Mouse (Mus musculus) testis, adult 2 months (tissue): ENCODE measurements around the gene Nfix. TPM values are rescaled to one million over a fixed set of nuclear protein-coding genes. Genes with fewer than 3 reads are reported as not detected.

Experiments
- H3K27ac ChIP-seq: fragments of 200-500 bp; 2 replicates; pipeline ENCODE4 v1.5.1; 2012; ENCODE audit warnings: low read depth, low read length; ENCODE audit not compliant: control insufficient read depth, insufficient read depth
- H3K27me3 ChIP-seq: fragments of 200-500 bp; 2 replicates; pipeline ENCODE4 v1.6.1; 2012; ENCODE audit warnings: mild to moderate bottlenecking, low read length, moderate library complexity; ENCODE audit not compliant: control insufficient read depth, insufficient read depth
- H3K36me3 ChIP-seq: fragments of 200-500 bp; 2 replicates; pipeline ENCODE4 v1.6.1; 2012; ENCODE audit warnings: mild to moderate bottlenecking, low read length; ENCODE audit not compliant: control insufficient read depth, insufficient read depth
- H3K4me1 ChIP-seq: fragments of 200-500 bp; 2 replicates; pipeline ENCODE4 v1.6.1; 2012; ENCODE audit warnings: low read length; ENCODE audit not compliant: control insufficient read depth, insufficient read depth
- H3K4me3 ChIP-seq: fragments of 200-500 bp; 2 replicates; pipeline ENCODE4 v1.5.1; 2012; ENCODE audit warnings: low read depth, mild to moderate bottlenecking, low read length, moderate library complexity, mixed read lengths; ENCODE audit not compliant: control insufficient read depth
- CTCF ChIP-seq: fragments of 200-500 bp; IDR thresholded peaks from 2 replicates; pipeline ENCODE4 v1.5.1; 2012; ENCODE audit warnings: low read depth, mild to moderate bottlenecking, inconsistent platforms, low read length, moderate library complexity; ENCODE audit not compliant: control insufficient read depth, insufficient read depth, insufficient replicate concordance
- POLR2A ChIP-seq: fragments of 200-500 bp; IDR thresholded peaks from 2 replicates; pipeline ENCODE4 v1.6.1; 2012; ENCODE audit warnings: low read depth, mild to moderate bottlenecking, inconsistent platforms, low read length, moderate library complexity; ENCODE audit not compliant: control insufficient read depth
- polyA plus RNA-seq: library from polyadenylated mRNA; depleted of rRNA; stranded (reverse); fragments of >200 nt; gene quantifications from 2 replicates; pipeline ENCODE4 v1.2.3, GENCODE M21; 2012

The Nfix gene
- polyA plus RNA-seq, 1 experiment = 5.0 TPM

DNA sequence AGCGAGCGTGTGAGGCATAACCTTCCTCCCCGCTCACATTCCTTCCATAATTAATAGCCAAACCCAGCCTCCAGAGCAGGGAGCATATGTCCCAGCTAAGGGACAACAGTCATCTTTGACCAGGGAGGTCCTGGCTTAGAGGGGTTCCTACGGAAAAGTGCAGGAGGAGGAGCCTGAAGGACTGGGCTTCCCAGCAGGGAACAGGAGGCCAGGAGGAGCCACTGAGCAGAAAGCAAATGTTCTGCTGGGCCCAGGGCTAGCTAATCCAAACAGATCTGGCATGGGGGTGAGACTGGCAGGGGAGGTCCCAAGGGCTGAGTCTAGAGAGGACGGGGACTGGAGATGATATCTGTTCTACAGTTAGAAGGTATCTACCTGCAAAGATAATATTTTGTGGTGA, 42.6 kb downstream of the Nfix start:
- TF ChIP-seq POLR2A = no peak
- TF ChIP-seq CTCF = no peak
- Histone ChIP-seq H3K36me3 (no peaks in the 10 kb centered on the region), H3K27ac (no peak overlapping the region; the same call in 1 of the 2 replicates), H3K4me1 (no peaks in the 10 kb centered on the region), H3K27me3 (no peaks in the 10 kb centered on the region), H3K4me3 (no peak overlapping the region)

DNA sequence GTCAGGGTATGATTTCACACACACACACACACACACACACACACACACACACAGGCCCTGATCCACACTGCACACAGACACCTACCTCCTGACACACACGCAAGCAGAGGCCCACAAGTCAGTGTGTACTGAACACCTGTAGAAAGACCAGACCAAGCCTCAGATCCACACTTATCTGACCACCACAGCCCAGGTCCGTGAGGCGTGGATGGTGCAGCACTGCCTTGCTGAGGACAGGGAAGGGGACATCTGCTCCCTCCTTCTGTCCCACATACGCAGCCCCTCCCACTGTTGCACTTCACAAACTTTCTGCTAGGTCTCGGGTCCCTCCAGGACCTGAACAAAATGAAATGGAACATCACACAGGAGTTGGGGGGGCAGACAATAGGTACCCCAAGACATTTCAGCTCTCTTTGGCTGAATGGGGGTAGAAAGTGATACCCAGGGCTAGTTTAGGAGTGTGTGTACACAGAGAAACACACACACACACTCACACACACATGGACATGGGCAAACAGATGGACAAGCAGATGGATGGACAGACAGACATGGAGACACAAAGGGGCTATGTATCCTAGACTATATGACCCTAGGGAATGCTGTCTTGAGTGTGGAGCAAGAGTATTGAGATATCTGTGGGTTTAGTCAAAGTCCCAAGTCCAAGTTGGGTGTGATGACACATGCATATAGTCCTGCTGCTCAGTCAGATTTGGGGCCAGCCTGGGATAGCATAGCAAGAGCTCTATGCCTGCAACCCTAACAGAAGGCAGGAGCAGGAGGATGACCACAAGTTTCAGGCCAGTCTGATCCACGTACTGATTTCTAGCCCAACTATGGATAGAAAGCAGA, 47.2 kb downstream of the Nfix start:
- Histone ChIP-seq H3K4me1 (no peaks in the 10 kb centered on the region), H3K27ac (no peak overlapping the region), H3K4me3 (no peak overlapping the region), H3K27me3 (no peaks in the 10 kb centered on the region), H3K36me3 (no peaks in the 10 kb centered on the region)
- TF ChIP-seq CTCF = no peak
- no peak for TF ChIP-seq POLR2A

DNA sequence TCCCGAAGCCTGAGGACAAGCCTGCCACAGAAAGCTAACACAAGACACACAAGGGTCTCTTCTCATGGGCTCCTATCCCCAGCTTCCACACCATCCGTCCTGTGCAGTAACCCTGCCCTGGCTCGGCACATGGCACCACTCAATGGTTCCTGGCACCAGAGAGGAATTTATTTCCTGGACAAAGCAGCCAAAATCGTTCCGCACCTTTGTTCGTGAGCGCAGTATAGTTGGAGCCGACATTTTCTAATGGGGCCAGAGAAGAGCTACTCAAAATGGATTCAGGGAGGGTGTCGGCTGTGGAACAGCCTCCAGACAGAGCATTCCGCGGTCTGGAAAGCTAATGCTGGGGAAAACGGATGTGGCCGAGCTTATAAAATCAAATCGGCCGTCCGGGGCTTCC, 50.6 kb downstream of the Nfix start:
- H3K4me1 ChIP-seq = no peaks in the 10 kb centered on the region
- no peak overlapping the region for H3K4me3 ChIP-seq
- H3K36me3 ChIP-seq = no peaks in the 10 kb centered on the region
- H3K27me3 ChIP-seq = no peaks in the 10 kb centered on the region
- H3K27ac ChIP-seq = no peak overlapping the region
- TF ChIP-seq POLR2A (no peak), CTCF (no peak)

DNA sequence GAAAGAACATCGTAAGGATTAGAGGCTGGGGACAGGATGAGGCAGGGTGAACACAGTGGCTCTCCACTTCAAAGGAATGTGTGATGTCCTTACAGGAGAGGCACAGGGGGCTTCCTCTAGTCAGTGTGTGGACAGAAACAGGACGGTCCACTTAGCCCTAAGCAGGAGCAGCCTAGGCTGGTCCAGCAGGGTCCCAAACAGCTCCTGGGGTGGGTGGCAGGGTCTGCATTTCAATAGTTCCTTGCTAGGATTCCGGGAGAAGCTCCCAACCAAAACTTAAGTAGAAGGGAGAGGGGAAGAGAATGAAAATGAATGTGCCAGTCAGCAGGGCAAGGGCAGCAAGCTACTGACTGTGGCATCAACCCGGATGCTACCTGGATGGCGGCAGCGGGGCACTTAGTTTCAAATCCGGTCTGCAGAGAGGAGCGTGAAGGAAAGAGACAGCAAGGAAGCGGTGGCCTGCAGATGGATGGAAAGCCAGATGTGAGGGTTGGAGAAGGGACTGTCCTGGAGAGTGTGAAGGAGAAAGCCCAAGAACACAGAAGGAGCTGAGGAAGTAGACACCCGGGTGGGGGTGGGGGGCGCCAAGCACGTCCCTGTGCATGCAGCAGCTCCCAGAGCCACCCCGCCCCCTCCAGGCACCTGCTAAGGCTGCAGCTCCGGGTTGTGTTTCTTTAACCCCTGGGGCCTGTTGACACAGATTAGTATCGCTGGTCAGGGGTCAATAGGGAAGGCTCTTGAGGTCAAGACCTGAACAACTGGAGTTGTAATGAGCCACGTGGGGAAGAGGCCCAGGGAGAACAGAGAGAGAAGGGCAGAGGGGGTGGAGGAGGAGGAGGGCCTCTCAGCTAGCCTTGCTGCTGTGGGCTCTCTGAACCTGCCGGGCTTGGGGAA, 54.9 kb downstream of the Nfix start:
- no peaks in the 10 kb centered on the region for H3K27me3 ChIP-seq
- no peaks in the 10 kb centered on the region for H3K36me3 ChIP-seq
- peaks cover 17% of the 10 kb centered on the region for H3K4me1 ChIP-seq
- no peak overlapping the region for H3K4me3 ChIP-seq
- no peak overlapping the region for H3K27ac ChIP-seq
- TF ChIP-seq POLR2A (no peak), CTCF (no peak)

DNA sequence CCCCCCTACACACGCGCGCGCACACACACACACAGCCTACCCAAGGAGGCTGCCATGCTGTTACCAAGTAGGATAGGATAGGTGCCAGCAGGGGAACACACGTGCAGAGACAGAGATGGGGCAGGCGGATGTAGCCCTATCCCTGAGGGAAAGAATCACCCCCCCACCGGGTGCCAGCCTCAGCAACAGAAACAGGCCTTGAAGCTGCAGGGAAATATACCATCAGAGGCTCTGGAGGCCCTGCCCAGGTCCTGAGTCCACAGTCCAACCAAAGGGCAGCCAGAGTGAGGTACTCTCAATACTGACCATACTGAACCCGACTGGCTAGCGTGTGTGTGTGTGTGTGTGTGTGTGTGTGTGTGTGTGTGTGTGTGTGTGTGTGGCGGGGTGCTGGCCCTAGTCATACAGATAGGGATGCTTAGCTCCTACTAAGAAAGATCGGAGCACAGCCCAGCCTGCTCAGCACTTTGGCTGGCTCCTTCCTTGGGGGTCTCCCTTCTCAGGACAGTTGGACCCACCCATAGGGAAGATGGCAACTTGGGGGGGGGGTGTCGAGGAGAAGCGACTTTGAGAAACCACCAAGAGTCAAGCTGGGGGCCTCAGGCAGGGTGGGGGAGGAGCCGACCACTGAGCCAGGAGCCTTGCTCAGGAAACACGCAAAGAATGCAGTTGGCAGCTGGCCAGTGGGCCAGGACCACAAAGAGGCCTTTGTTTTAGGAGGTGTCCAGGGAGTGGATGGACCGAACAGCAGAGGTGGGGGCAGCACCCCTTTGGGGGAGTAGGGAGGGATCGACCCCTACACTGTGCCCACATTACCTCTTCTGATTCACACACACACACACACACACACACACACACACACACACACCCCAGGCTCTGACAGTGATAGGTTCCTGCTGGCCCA, 56.4 kb downstream of the Nfix start:
- no peak for TF ChIP-seq CTCF
- no peak for TF ChIP-seq POLR2A
- Histone ChIP-seq H3K36me3 (no peaks in the 10 kb centered on the region), H3K4me3 (no peak overlapping the region), H3K27me3 (no peaks in the 10 kb centered on the region), H3K27ac (no peak overlapping the region), H3K4me1 (peaks cover 17% of the 10 kb centered on the region)

DNA sequence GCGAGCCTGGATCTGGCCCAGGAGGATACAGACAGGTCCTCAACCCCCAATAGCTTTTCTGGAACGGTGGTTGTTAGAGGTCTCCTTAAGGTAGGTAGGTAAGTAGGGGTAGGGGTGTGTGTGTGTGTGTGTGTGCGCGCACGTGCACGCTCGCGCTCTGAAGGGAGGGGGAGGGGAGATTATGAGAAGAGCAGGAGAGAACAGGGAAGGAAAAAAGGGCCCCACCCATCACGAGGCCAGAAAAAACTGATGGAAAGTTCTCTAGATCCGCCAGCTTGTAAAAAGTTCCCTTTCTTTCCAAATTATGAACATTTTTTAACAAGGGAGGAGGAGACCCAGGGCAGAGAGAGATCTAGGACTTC, 57.1 kb downstream of the Nfix start:
- Histone ChIP-seq H3K36me3 (no peaks in the 10 kb centered on the region), H3K27me3 (no peaks in the 10 kb centered on the region), H3K27ac (no peak overlapping the region), H3K4me1 (peaks cover 19% of the 10 kb centered on the region), H3K4me3 (no peak overlapping the region)
- TF ChIP-seq POLR2A (no peak), CTCF (no peak)
